Mouse (Mus musculus) CD4-positive helper T cell, adult 2 months (primary cell): ENCODE results near the gene Dnajb2.
"Not testable (repeated sequence)": the region's sequence is repeated elsewhere in the genome, so short reads cannot be mapped to it uniquely, and the experiment has no call there.

Source experiments
- DNase-seq: peaks from one replicate; pipeline ENCODE4 v3.0.0-alpha.2; 2012; ENCODE audit warnings: low read depth, missing footprints, low spot score

Gene Dnajb2

GRCm38 (mm10) chr1:75218227-75219001 lies 17.8 kb upstream of the Dnajb2 start:
- peak; percentile 73 for DNase-seq

- peak; percentile 97 for DNase-seq
Measured at GRCm38 (mm10) chr1:75219078-75219477, 17.1 kb upstream of the Dnajb2 start.

- DNase-seq, result no peak
Measured at GRCm38 (mm10) chr1:75219531-75219930, 16.7 kb upstream of the Dnajb2 start, which contains the start of gene Tuba4a. Gene Tuba4a (minus strand): TSS chr1:75219865.

- no peak for DNase-seq
Measured at GRCm38 (mm10) chr1:75221538-75221937, 14.7 kb upstream of the Dnajb2 start.

GRCm38 (mm10) chr1:75222926-75223325 lies 13.3 kb upstream of the Dnajb2 start:
- peak; percentile 55 for DNase-seq

- DNase-seq, result peak; percentile 27
Measured at GRCm38 (mm10) chr1:75223532-75223931, 12.7 kb upstream of the Dnajb2 start.

GRCm38 (mm10) chr1:75225473-75225872 lies 10.7 kb upstream of the Dnajb2 start:
- peak; percentile 44 for DNase-seq

- no peak for DNase-seq
Measured at GRCm38 (mm10) chr1:75226138-75226537, 10.1 kb upstream of the Dnajb2 start.

- DNase-seq, result no peak
Measured at GRCm38 (mm10) chr1:75227653-75228052, 8.6 kb upstream of the Dnajb2 start.

- DNase-seq, result no peak
Measured at GRCm38 (mm10) chr1:75229158-75229557, 7.0 kb upstream of the Dnajb2 start.

- no peak for DNase-seq
Measured at GRCm38 (mm10) chr1:75230335-75230994, 5.7 kb upstream of the Dnajb2 start.

GRCm38 (mm10) chr1:75231224-75231623 lies 5.0 kb upstream of the Dnajb2 start:
- no peak for DNase-seq

GRCm38 (mm10) chr1:75231664-75232152 lies 4.5 kb upstream of the Dnajb2 start, which contains the start of gene A630095N17Rik:
Gene A630095N17Rik (minus strand): TSS chr1:75232102.
- DNase-seq, result no peak

GRCm38 (mm10) chr1:75232489-75232888 lies 3.7 kb upstream of the Dnajb2 start:
- not testable (repeated sequence) for DNase-seq

- peak; percentile 83 for DNase-seq
Measured at GRCm38 (mm10) chr1:75234606-75235005, 1.6 kb upstream of the Dnajb2 start.

- DNase-seq, result no peak
Measured at GRCm38 (mm10) chr1:75239591-75239990, 3.4 kb downstream of the Dnajb2 start.

- no peak for DNase-seq
Measured at GRCm38 (mm10) chr1:75243411-75243810, 7.2 kb downstream of the Dnajb2 start.

GRCm38 (mm10) chr1:75244175-75244826 lies 8.1 kb downstream of the Dnajb2 start:
- no peak for DNase-seq

GRCm38 (mm10) chr1:75244836-75245235 lies 8.6 kb downstream of the Dnajb2 start:
- peak; percentile 55 for DNase-seq

- no peak for DNase-seq
Measured at GRCm38 (mm10) chr1:75247071-75247930, 11.1 kb downstream of the Dnajb2 start.
